Mouse (Mus musculus) brain, embryonic 14.5 days (tissue): ENCODE data around the gene Snca. TPM values are rescaled to one million over a fixed set of nuclear protein-coding genes. Genes with fewer than 3 reads are reported as not detected.
A peak's percentile ranks its signal among the peaks of the same experiment; 100 is the strongest.

Source experiments
- DNase-seq: peaks from one replicate; pipeline ENCODE4 v3.0.0-alpha.2; 2011; ENCODE audit warnings: low read depth
- CTCF ChIP-seq: fragments of 200-500 bp; IDR thresholded peaks from 2 replicates; pipeline ENCODE4 v1.5.1; 2012; ENCODE audit warnings: inconsistent platforms, mild to moderate bottlenecking, moderate library complexity, borderline replicate concordance; ENCODE audit not compliant: insufficient read depth, insufficient read length; ENCODE audit errors: extremely low read depth
- POLR2A ChIP-seq: fragments of 200-500 bp; IDR thresholded peaks from 2 replicates; pipeline ENCODE4 v1.6.1; 2012; ENCODE audit warnings: mild to moderate bottlenecking, inconsistent platforms, borderline replicate concordance; ENCODE audit not compliant: poor library complexity, insufficient read depth, insufficient read length, severe bottlenecking; ENCODE audit errors: extremely low read depth
- polyA plus RNA-seq: library from polyadenylated mRNA; depleted of rRNA; stranded (reverse); fragments of >200 nt; gene quantifications from 2 replicates; pipeline ENCODE4 v1.2.3, GENCODE M21; 2012; rRNA removed

Snca gene
- polyA plus RNA-seq, result 52.6 and 75.1 TPM in 2 replicates

GRCm38 (mm10) chr6:60829282-60829891 lies at the start of gene Snca:
Gene Snca (minus strand): TSS chr6:60829855.
- TF ChIP-seq POLR2A (no peak), CTCF (no peak)
- peak; percentile 84 for DNase-seq

GRCm38 (mm10) chr6:60870126-60870525 lies 40.5 kb upstream of the Snca start:
- peak; percentile 76 for DNase-seq
- TF ChIP-seq POLR2A (no peak), CTCF (no peak)

- DNase-seq, result no peak
- no peak for TF ChIP-seq CTCF
- no peak for TF ChIP-seq POLR2A
These were observed 26.9 kb upstream of the Snca start for GRCm38 (mm10) chr6:60856599-60856998.

- no peak for DNase-seq
- TF ChIP-seq POLR2A (no peak), CTCF (no peak)
These were observed 22.0 kb upstream of the Snca start for GRCm38 (mm10) chr6:60851690-60852089.

- DNase-seq, result peak; percentile 91
- TF ChIP-seq POLR2A (no peak; the same call in 1 of the 2 replicates), CTCF (no peak)
These were observed 1.0 kb downstream of the Snca start for GRCm38 (mm10) chr6:60828429-60829264.

- no peak for DNase-seq
- TF ChIP-seq CTCF (no peak), POLR2A (no peak)
These were observed 1.6 kb downstream of the Snca start for GRCm38 (mm10) chr6:60828047-60828428.

GRCm38 (mm10) chr6:60827290-60827689 lies 2.4 kb downstream of the Snca start:
- DNase-seq, result no peak
- TF ChIP-seq POLR2A (no peak), CTCF (no peak)

GRCm38 (mm10) chr6:60819272-60819671 lies 10.4 kb downstream of the Snca start:
- DNase-seq, result no peak

GRCm38 (mm10) chr6:60813516-60813915 lies 16.1 kb downstream of the Snca start:
- DNase-seq, result no peak
- TF ChIP-seq CTCF (no peak), POLR2A (no peak)

More at GRCm38 (mm10) chr6:60819272-60819671, 10.4 kb downstream of the Snca start:
- TF ChIP-seq CTCF (no peak), POLR2A (no peak)

- DNase-seq, result peak; percentile 61
- no peak for TF ChIP-seq CTCF
- no peak for TF ChIP-seq POLR2A
These were observed 31.4 kb downstream of the Snca start for GRCm38 (mm10) chr6:60798266-60798665.

- DNase-seq, result no peak
- TF ChIP-seq POLR2A (no peak), CTCF (no peak)
These were observed 35.8 kb downstream of the Snca start for GRCm38 (mm10) chr6:60793659-60794365.

GRCm38 (mm10) chr6:60786955-60787354 lies 42.7 kb downstream of the Snca start:
- no peak for TF ChIP-seq CTCF
- TF ChIP-seq POLR2A, result no peak
- peak; percentile 27 for DNase-seq

GRCm38 (mm10) chr6:60771899-60772298 lies 57.8 kb downstream of the Snca start:
- TF ChIP-seq CTCF, result no peak
- TF ChIP-seq POLR2A, result no peak
- peak; percentile 59 for DNase-seq
